Mouse (Mus musculus): ENCODE data around the gene Pakap.

DNA sequence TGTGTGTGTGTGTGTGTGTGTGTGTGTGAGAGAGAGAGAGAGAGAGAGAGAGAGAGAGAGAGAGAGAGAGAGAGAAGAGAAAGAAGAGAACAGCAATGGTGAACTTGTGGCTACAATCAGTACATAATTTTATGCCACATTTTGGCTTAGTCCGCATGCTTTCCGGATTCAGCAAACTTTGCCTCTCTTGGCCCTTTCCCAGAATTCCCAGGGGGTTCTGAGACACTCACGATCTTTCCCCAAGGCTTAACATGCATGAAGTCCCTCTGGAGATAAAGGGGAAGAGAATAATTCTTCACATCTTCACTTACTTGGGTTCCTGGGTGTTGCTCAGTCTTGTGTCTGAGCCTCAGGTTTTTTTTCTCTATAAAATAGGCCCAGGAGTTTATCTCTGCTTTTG lies 2.2 kb downstream of the Pakap start:
- no peak for TF ChIP-seq CTCF (IDR thresholded peaks at IDR 0.05; ENCODE audit: extremely low read depth, insufficient read length, insufficient replicate concordance, low read depth, low read length)
- TF ChIP-seq POLR2A (IDR thresholded peaks at IDR 0.05; ENCODE audit: low read depth, low read length) = no peak

Measured in small intestine, adult 2 months (tissue).